Mouse (Mus musculus) ES-E14 (cell line): ENCODE measurements around the gene 1700122O11Rik. TPM values are rescaled to one million over a fixed set of nuclear protein-coding genes. Genes with fewer than 3 reads are reported as not detected.

Source experiments
- DNase-seq: peaks from one replicate; pipeline ENCODE4 v3.0.0-alpha.2; 2013; ENCODE audit warnings: low read depth, low spot score
- H3K27ac ChIP-seq: 2 replicates; pipeline ENCODE4 v1.5.1; 2012; ENCODE audit warnings: low read depth, mild to moderate bottlenecking, low read length, moderate library complexity, mixed read lengths; ENCODE audit not compliant: poor library complexity, insufficient read depth, severe bottlenecking
- H3K36me3 ChIP-seq: 2 replicates; pipeline ENCODE4 v1.6.1; 2012; ENCODE audit warnings: mild to moderate bottlenecking, low read length, moderate library complexity, mixed read lengths; ENCODE audit not compliant: control insufficient read depth, poor library complexity, insufficient read depth, severe bottlenecking
- H3K4me1 ChIP-seq, 2 experiments: fragments of 150-350 bp in 1 of 2; sonication (generic) in 1 of 2; 2 replicates each; pipeline ENCODE4 v1.6.1; 2012; ENCODE audit warnings: low read length in 2 of 2, mild to moderate bottlenecking in 1 of 2, mixed read lengths in 1 of 2; ENCODE audit not compliant: control insufficient read depth in 2 of 2, insufficient read depth in 2 of 2, poor library complexity in 1 of 2
- H3K4me3 ChIP-seq, 2 experiments: fragments of 150-350 bp in 1 of 2; sonication (generic) in 1 of 2; 2 replicates each; pipeline ENCODE4 v1.5.1; 2012; ENCODE audit warnings: low read length in 2 of 2, low read depth in 1 of 2, mild to moderate bottlenecking in 1 of 2, mixed read lengths in 1 of 2; ENCODE audit not compliant: insufficient read depth in 1 of 2, poor library complexity in 1 of 2, severe bottlenecking in 1 of 2
- H3K9ac ChIP-seq: 2 replicates; pipeline ENCODE4 v1.6.1; 2012; ENCODE audit warnings: low read depth, mild to moderate bottlenecking, low read length, mixed read lengths; ENCODE audit not compliant: poor library complexity, insufficient read depth, severe bottlenecking
- H3K9me3 ChIP-seq: fragments of 150-350 bp; sonication (generic); 2 replicates; pipeline ENCODE4 v1.6.1; 2012; ENCODE audit warnings: low read depth, mild to moderate bottlenecking, low read length; ENCODE audit not compliant: control insufficient read depth, insufficient read depth
- CHD2 ChIP-seq: IDR thresholded peaks from 2 replicates; pipeline ENCODE4 v1.6.1; 2014; ENCODE audit warnings: mild to moderate bottlenecking, low read depth, low read length, inconsistent platforms
- HCFC1 ChIP-seq: IDR thresholded peaks from 2 replicates; pipeline ENCODE4 v1.6.1; 2012; ENCODE audit warnings: low read length, inconsistent platforms, borderline replicate concordance; ENCODE audit not compliant: insufficient read depth
- MAFK ChIP-seq: IDR thresholded peaks from 2 replicates; pipeline ENCODE4 v1.6.1; 2014; ENCODE audit warnings: mild to moderate bottlenecking, low read depth, low read length, inconsistent platforms; ENCODE audit not compliant: insufficient read depth
- ZC3H11A ChIP-seq: IDR thresholded peaks from 2 replicates; pipeline ENCODE4 v1.6.1; 2012; ENCODE audit warnings: low read depth, mild to moderate bottlenecking, inconsistent platforms, low read length, borderline replicate concordance
- ZNF384 ChIP-seq: IDR thresholded peaks from 2 replicates; pipeline ENCODE4 v1.6.1; 2012; ENCODE audit warnings: low read depth, low read length, inconsistent platforms
- in situ Hi-C, 2 experiments: fragments of 600-800 bp; cut with MboI; formaldehyde crosslinking; loops; one replicate each; pipeline ENCODE4 v1.15.1; 2025; ENCODE audit warnings: low sequenced_read_pairs in 2 of 2, inconsistent platforms in 1 of 2; ENCODE audit not compliant: unreplicated experiment in 2 of 2
- total RNA-seq: library from RNA; depleted of rRNA; stranded (reverse); fragments of 300-350 nt; gene quantifications from 2 replicates; pipeline ENCODE4 v1.2.3, GENCODE M21; 2012

Gene 1700122O11Rik
- total RNA-seq, 1 experiment, result not detected

DNA sequence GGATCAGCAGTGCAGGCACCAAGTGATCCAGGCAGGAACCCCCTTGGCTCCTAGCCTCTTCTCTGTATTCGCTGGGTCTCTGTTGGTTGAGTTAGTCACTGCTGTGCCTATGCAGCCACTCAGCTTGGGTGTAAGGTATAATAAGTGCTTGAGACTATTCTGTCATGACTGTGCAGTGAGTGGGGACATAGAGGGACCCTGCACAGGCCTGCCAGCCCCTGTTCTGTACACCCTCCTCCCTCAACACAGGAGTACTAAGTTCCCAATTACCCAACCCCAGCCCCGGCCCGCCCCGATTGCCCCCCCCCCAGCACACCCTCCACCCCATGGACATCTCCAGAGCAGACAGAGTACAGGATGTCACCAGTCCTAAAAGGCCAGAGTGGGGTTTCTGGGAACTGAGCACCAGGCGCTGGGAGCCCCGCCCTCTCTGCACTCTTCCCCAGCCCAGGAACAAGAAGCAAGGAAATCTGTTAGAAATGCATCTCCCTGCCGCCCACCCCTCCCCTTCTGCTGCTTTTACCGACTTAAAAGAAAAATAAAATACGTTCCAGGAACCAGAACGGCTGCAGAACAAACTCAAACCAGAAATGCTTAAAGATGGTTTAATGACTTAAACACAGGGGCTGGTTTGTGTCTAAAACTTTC, 26.2 kb upstream of the 1700122O11Rik start:
- in situ Hi-C loops, result no loop called here
- H3K9me3 ChIP-seq, result no peaks in the 10 kb centered on the region
- H3K4me3 ChIP-seq, result no peak overlapping the region
- DNase-seq, result no peak
- H3K36me3 ChIP-seq, result no peaks in the 10 kb centered on the region
- H3K4me1 ChIP-seq, result no peaks in the 10 kb centered on the region
- no peak overlapping the region for H3K27ac ChIP-seq
- no peak overlapping the region for H3K9ac ChIP-seq
- TF ChIP-seq ZC3H11A, result no peak
- no peak for TF ChIP-seq HCFC1
- no peak for TF ChIP-seq MAFK
- TF ChIP-seq ZNF384, result no peak
- TF ChIP-seq CHD2, result no peak

DNA sequence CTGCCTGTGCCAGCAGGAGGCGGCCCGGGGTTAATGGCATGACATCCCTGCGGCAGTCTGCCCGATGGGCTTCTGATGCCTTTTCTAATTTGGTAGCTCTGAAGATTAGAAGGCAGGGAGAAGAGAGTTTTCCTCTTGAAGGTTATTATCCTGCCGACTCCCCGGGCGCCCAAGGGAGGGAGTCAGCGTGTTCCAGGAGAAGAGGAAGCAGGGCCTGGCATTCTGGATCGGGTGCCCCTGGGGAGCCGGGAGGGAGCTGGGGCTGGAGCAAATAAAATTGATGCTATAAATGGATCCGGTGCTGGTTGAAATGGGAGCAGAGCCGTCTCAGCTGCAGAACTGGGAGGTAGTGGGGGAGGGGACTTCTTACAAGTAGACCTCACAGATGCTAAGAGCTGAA, 19.3 kb upstream of the 1700122O11Rik start:
- no peak for DNase-seq
- no peak overlapping the region for H3K9ac ChIP-seq

DNA sequence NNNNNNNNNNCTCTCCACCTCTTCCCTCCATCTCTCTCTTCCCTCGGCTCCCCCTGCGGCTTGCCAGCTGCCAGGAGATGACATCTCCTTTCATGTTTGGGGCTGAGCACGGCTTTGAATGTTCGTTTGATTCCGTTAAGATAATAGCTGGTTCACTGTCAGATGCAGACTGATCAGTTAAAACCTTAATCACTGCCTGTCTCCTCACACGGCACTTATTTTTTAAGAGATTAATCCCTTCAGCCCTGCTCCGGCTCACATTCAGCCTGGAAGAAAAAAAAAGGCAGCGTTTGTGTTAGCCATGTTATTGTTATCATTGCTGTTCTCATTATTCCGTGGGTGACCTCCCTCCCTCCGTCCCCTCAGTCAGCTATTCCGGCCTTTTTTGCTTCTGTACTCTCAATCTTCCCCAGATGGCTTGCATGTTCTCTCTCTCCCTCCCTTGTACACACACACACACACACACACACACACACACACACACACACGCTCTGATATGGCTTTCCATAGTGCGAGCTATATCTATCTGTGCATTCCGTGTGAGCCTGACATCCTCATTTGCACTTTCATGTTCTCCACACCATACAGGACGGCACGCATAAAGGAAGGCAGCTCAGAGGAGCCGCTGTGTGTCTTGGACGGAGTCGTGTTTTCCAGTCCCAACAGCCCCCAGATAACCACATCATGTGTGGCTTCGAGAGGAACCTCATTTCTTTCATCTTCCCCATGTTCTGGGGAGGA, 17.2 kb upstream of the 1700122O11Rik start:
- TF ChIP-seq ZNF384 (no peak), MAFK (no peak), ZC3H11A (no peak), CHD2 (no peak), HCFC1 (no peak)

More for the DNA sequence above, 19.3 kb upstream of the 1700122O11Rik start:
- Histone ChIP-seq H3K4me3 (no peak overlapping the region), H3K27ac (no peak overlapping the region), H3K9me3 (no peaks in the 10 kb centered on the region), H3K4me1 (no peaks in the 10 kb centered on the region), H3K36me3 (no peaks in the 10 kb centered on the region)
- in situ Hi-C loops, result no loop called here
- no peak for TF ChIP-seq CHD2
- no peak for TF ChIP-seq ZNF384
- no peak for TF ChIP-seq MAFK
- no peak for TF ChIP-seq HCFC1
- no peak for TF ChIP-seq ZC3H11A

DNA sequence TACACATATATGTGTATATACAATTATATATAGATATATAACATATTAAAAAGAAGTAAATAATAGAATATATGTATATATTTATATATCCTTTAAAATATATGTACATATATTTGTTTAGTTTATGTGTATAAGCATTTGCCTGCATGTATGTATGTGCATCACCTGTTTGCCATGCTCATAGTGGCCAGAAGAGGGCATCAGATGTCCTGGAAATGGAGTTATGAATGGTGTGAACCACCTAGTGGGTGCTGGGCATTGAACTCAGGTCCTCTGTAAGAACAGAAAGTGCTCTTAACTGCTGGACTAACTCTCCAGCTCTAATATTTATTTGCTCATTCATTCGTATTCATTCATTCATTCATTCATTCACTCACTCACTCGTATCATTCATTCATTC, 15.6 kb upstream of the 1700122O11Rik start:
- in situ Hi-C loops, result no loop called here
- H3K27ac ChIP-seq, result no peak overlapping the region
- no peak overlapping the region for H3K9ac ChIP-seq
- DNase-seq, result no peak
- no peaks in the 10 kb centered on the region for H3K4me1 ChIP-seq
- H3K4me3 ChIP-seq, result no peak overlapping the region
- H3K9me3 ChIP-seq, result no peaks in the 10 kb centered on the region
- TF ChIP-seq MAFK, result no peak
- no peak for TF ChIP-seq CHD2
- TF ChIP-seq ZNF384, result no peak
- no peak for TF ChIP-seq ZC3H11A
- no peaks in the 10 kb centered on the region for H3K36me3 ChIP-seq

More for the DNA sequence above, 17.2 kb upstream of the 1700122O11Rik start:
- H3K36me3 ChIP-seq, result no peaks in the 10 kb centered on the region
- DNase-seq, result no peak
- H3K4me1 ChIP-seq, result no peaks in the 10 kb centered on the region
- no peak overlapping the region for H3K4me3 ChIP-seq
- in situ Hi-C loops, result no loop called here
- H3K9me3 ChIP-seq, result no peaks in the 10 kb centered on the region
- H3K9ac ChIP-seq, result no peak overlapping the region
- H3K27ac ChIP-seq, result no peak overlapping the region
